Mouse (Mus musculus) macrophage (primary cell): ENCODE measurements around the gene Zbtb37. TPM values are rescaled to one million over a fixed set of nuclear protein-coding genes. Genes with fewer than 3 reads are reported as not detected.
"Not testable (repeated sequence)": the region's sequence is repeated elsewhere in the genome, so short reads cannot be mapped to it uniquely, and the experiment has no call there.

Source experiments
- H3K27ac ChIP-seq: fragments of 350-480 bp; formaldehyde crosslinking; 2 replicates; pipeline ENCODE4 v1.9.0; 2021
- H3K36me3 ChIP-seq: fragments of 350-480 bp; formaldehyde crosslinking; 2 replicates; pipeline ENCODE4 v1.9.0; 2021; ENCODE audit errors: inconsistent target
- H3K4me3 ChIP-seq: fragments of 350-480 bp; formaldehyde crosslinking; 2 replicates; pipeline ENCODE4 v1.9.0; 2021; ENCODE audit errors: inconsistent target
- H3K79me2 ChIP-seq: fragments of 350-480 bp; formaldehyde crosslinking; 2 replicates; pipeline ENCODE4 v1.9.0; 2021; ENCODE audit errors: inconsistent target
- WGBS: methylation state at CpG from one replicate; pipeline ENCODE4 v1.1.7; 2026; ENCODE audit warnings: inconsistent platforms; ENCODE audit not compliant: missing documents; 5-methylcytosine and 5-hydroxymethylcytosine counted together
- polyA plus RNA-seq: library from polyadenylated mRNA; stranded (reverse); fragments of 250-400 nt; gene quantifications from 3 replicates; pipeline ENCODE4 v1.2.4, GENCODE M21; 2018; ENCODE audit warnings: inconsistent platforms

The Zbtb37 gene
- polyA plus RNA-seq, 1 experiment from 2014 or later: 2.0 TPM

- H3K79me2 ChIP-seq: no peaks in the 10 kb centered on the region
- H3K36me3 ChIP-seq: peaks cover 19% of the 10 kb centered on the region; the same call in 1 of the 2 replicates
- WGBS: 100% methylated on average over 2 of the region's 2 CpGs
- no peak overlapping the region for H3K27ac ChIP-seq
- H3K4me3 ChIP-seq: no peak overlapping the region
Observed at GRCm38 (mm10) chr1:161016378-161016777, 18.3 kb downstream of the Zbtb37 start.

GRCm38 (mm10) chr1:161010436-161010835, 24.2 kb downstream of the Zbtb37 start:
- H3K4me3 ChIP-seq: no peak overlapping the region
- peaks cover 4% of the 10 kb centered on the region; the same call in 1 of the 2 replicates for H3K36me3 ChIP-seq
- WGBS: 90% methylated on average over 4 of the region's 4 CpGs
- H3K27ac ChIP-seq: no peak overlapping the region
- no peaks in the 10 kb centered on the region for H3K79me2 ChIP-seq

- no peak overlapping the region for H3K27ac ChIP-seq
- no peaks in the 10 kb centered on the region for H3K79me2 ChIP-seq
- H3K36me3 ChIP-seq: peaks cover 4% of the 10 kb centered on the region; the same call in 1 of the 2 replicates
- no peak overlapping the region for H3K4me3 ChIP-seq
- WGBS: 89% methylated on average over 2 of the region's 2 CpGs
Observed at GRCm38 (mm10) chr1:161008038-161008437, 26.6 kb downstream of the Zbtb37 start.

GRCm38 (mm10) chr1:161006471-161006870, 28.2 kb downstream of the Zbtb37 start:
- WGBS: 91% methylated on average over 5 of the region's 5 CpGs
- Histone ChIP-seq H3K79me2 (no peaks in the 10 kb centered on the region), H3K27ac (no peak overlapping the region), H3K4me3 (no peak overlapping the region), H3K36me3 (no peaks in the 10 kb centered on the region)

- 49% methylated on average over 3 of the region's 3 CpGs for WGBS
- Histone ChIP-seq H3K36me3 (no peaks in the 10 kb centered on the region), H3K79me2 (no peaks in the 10 kb centered on the region), H3K27ac (no peak overlapping the region), H3K4me3 (no peak overlapping the region)
Observed at GRCm38 (mm10) chr1:161005526-161005925, 29.1 kb downstream of the Zbtb37 start.

GRCm38 (mm10) chr1:161004942-161005341, 29.7 kb downstream of the Zbtb37 start:
- no peaks in the 10 kb centered on the region for H3K36me3 ChIP-seq

GRCm38 (mm10) chr1:160993851-160994250, 40.8 kb downstream of the Zbtb37 start:
- H3K4me3 ChIP-seq: no peak overlapping the region
- WGBS: 41% methylated on average over 6 of the region's 6 CpGs
- H3K27ac ChIP-seq: no peak overlapping the region
- no peaks in the 10 kb centered on the region for H3K79me2 ChIP-seq
- H3K36me3 ChIP-seq: no peaks in the 10 kb centered on the region

More at GRCm38 (mm10) chr1:161004942-161005341, 29.7 kb downstream of the Zbtb37 start:
- H3K27ac ChIP-seq: no peak overlapping the region
- H3K4me3 ChIP-seq: no peak overlapping the region
- no peaks in the 10 kb centered on the region for H3K79me2 ChIP-seq
- WGBS: 92% methylated on average over 4 of the region's 4 CpGs

- Histone ChIP-seq H3K4me3 (no peak overlapping the region), H3K36me3 (no peaks in the 10 kb centered on the region), H3K79me2 (no peaks in the 10 kb centered on the region), H3K27ac (no peak overlapping the region)
- 88% methylated on average over 15 of the region's 15 CpGs for WGBS
Observed at GRCm38 (mm10) chr1:160989395-160989794, 45.3 kb downstream of the Zbtb37 start.

- no peaks in the 10 kb centered on the region for H3K36me3 ChIP-seq
- no peak overlapping the region for H3K4me3 ChIP-seq
- no peak overlapping the region for H3K27ac ChIP-seq
- no peaks in the 10 kb centered on the region for H3K79me2 ChIP-seq
- 94% methylated on average over 16 of the region's 17 CpGs for WGBS
Observed at GRCm38 (mm10) chr1:160986881-160987635, 47.6 kb downstream of the Zbtb37 start.

GRCm38 (mm10) chr1:160985477-160985876, 49.2 kb downstream of the Zbtb37 start:
- 93% methylated on average over 6 of the region's 6 CpGs for WGBS
- Histone ChIP-seq H3K79me2 (no peaks in the 10 kb centered on the region), H3K27ac (no peak overlapping the region), H3K36me3 (no peaks in the 10 kb centered on the region), H3K4me3 (no peak overlapping the region)

- not testable (repeated sequence) for H3K27ac ChIP-seq, H3K36me3 ChIP-seq, H3K4me3 ChIP-seq, H3K79me2 ChIP-seq
- 83% methylated on average over 1 of the region's 1 CpGs for WGBS
Observed at GRCm38 (mm10) chr1:160984731-160985130, 49.9 kb downstream of the Zbtb37 start.

- Histone ChIP-seq H3K36me3 (no peaks in the 10 kb centered on the region), H3K27ac (no peak overlapping the region), H3K79me2 (no peaks in the 10 kb centered on the region), H3K4me3 (no peak overlapping the region)
- WGBS: 83% methylated on average over 3 of the region's 3 CpGs
Observed at GRCm38 (mm10) chr1:160982887-160983286, 51.8 kb downstream of the Zbtb37 start.

GRCm38 (mm10) chr1:160981337-160981736, 53.3 kb downstream of the Zbtb37 start:
- Histone ChIP-seq H3K79me2 (no peaks in the 10 kb centered on the region), H3K4me3 (no peak overlapping the region), H3K27ac (no peak overlapping the region), H3K36me3 (no peaks in the 10 kb centered on the region)
- WGBS: 100% methylated on average over 1 of the region's 4 CpGs

- Histone ChIP-seq H3K27ac (no peak overlapping the region), H3K79me2 (no peaks in the 10 kb centered on the region)
- 95% methylated on average over 8 of the region's 8 CpGs for WGBS
Observed at GRCm38 (mm10) chr1:160980537-160981234, 54.0 kb downstream of the Zbtb37 start.

GRCm38 (mm10) chr1:160980021-160980420, 54.6 kb downstream of the Zbtb37 start:
- Histone ChIP-seq H3K36me3 (no peaks in the 10 kb centered on the region), H3K27ac (no peak overlapping the region), H3K79me2 (no peaks in the 10 kb centered on the region), H3K4me3 (no peak overlapping the region)
- 61% methylated on average over 5 of the region's 5 CpGs for WGBS

More at GRCm38 (mm10) chr1:160980537-160981234, 54.0 kb downstream of the Zbtb37 start:
- no peaks in the 10 kb centered on the region for H3K36me3 ChIP-seq
- no peak overlapping the region for H3K4me3 ChIP-seq
